Mouse (Mus musculus) intestine, postnatal 0 days (tissue): ENCODE results near the gene Nrp2. TPM values are rescaled to one million over a fixed set of nuclear protein-coding genes. Genes with fewer than 3 reads are reported as not detected.

Experiments used
- ATAC-seq: fragments of 200-750 bp; cut with Nextera tagmentation; 2 replicates; pipeline ENCODE4 v1.8.0; 2017; ENCODE audit warnings: mild to moderate bottlenecking, moderate TSS enrichment, moderate library complexity
- H3K27ac ChIP-seq: fragments of 300-500 bp; sonication (generic); 2 replicates; pipeline ENCODE4 v1.5.1; 2014; ENCODE audit warnings: mild to moderate bottlenecking, low read depth, low read length, moderate library complexity
- H3K27me3 ChIP-seq: fragments of 300-500 bp; sonication (generic); replicated peaks from 2 replicates; pipeline ENCODE4 v1.6.1; 2014; ENCODE audit warnings: low read length, mixed read lengths; ENCODE audit not compliant: control insufficient read depth, insufficient read depth
- H3K36me3 ChIP-seq: fragments of 300-500 bp; sonication (generic); 2 replicates; pipeline ENCODE4 v1.6.1; 2014; ENCODE audit warnings: mild to moderate bottlenecking, moderate library complexity; ENCODE audit not compliant: control insufficient read depth, insufficient read depth
- H3K4me1 ChIP-seq: fragments of 300-500 bp; sonication (generic); replicated peaks from 2 replicates; pipeline ENCODE4 v1.6.1; 2014; ENCODE audit warnings: antibody characterized with exemption, low read length, mixed read lengths; ENCODE audit not compliant: control insufficient read depth, insufficient read depth
- H3K4me2 ChIP-seq: fragments of 300-500 bp; sonication (generic); replicated peaks from 2 replicates; pipeline ENCODE4 v1.6.1; 2014; ENCODE audit warnings: low read depth, mild to moderate bottlenecking, moderate library complexity
- H3K4me3 ChIP-seq: fragments of 300-500 bp; sonication (generic); 2 replicates; pipeline ENCODE4 v1.5.1; 2014; ENCODE audit warnings: low read depth, low read length
- H3K9ac ChIP-seq: fragments of 300-500 bp; sonication (generic); 2 replicates; pipeline ENCODE4 v1.6.1; 2014; ENCODE audit warnings: mild to moderate bottlenecking, low read depth, low read length
- H3K9me3 ChIP-seq: fragments of 300-500 bp; sonication (generic); 2 replicates; pipeline ENCODE4 v1.6.1; 2016; ENCODE audit warnings: mixed run types; ENCODE audit not compliant: control insufficient read depth
- CTCF ChIP-seq: sonication (generic); IDR thresholded peaks from 2 replicates; pipeline ENCODE4 v1.5.1; 2016; ENCODE audit warnings: low read depth, mild to moderate bottlenecking, control low read depth, antibody characterized with exemption, moderate library complexity
- WGBS: fragments of 180-500 bp; shearing (Covaris S2); extraction: QIAGEN DNeasy Blood & Tissue Kit; methylation state at CpG from one replicate; pipeline ENCODE4 v1.1.7; 2014; 5-methylcytosine and 5-hydroxymethylcytosine counted together
- polyA plus RNA-seq: library from polyadenylated mRNA; unstranded; fragments of >200 nt; fragmentation: Nextera tagmentation; extraction: Ambion mirVana; gene quantifications from 2 replicates; pipeline ENCODE4 v1.2.1, GENCODE M21; 2015

Nrp2 gene
- polyA plus RNA-seq, 1 experiment from 2014 or later, result 11.7 TPM

- TF ChIP-seq CTCF, result no peak
- H3K4me2 ChIP-seq, result no peak overlapping the region
- H3K9me3 ChIP-seq, result no peaks in the 10 kb centered on the region
- 0 out of 2 replicates have a peak, but pooled peaks cover 4% of the 10 kb centered on the region for H3K36me3 ChIP-seq
- no peak overlapping the region for H3K4me3 ChIP-seq
- no peak overlapping the region for H3K9ac ChIP-seq
- H3K27me3 ChIP-seq, result no peaks in the 10 kb centered on the region
- 57% methylated on average over 4 of the region's 4 CpGs for WGBS
- no peaks in the 10 kb centered on the region for H3K4me1 ChIP-seq
- no peak for ATAC-seq
- H3K27ac ChIP-seq, result no peak overlapping the region
Observed at GRCm38 (mm10) chr1:62727191-62727590, 24.1 kb downstream of the Nrp2 start.

- no peak overlapping the region for H3K9ac ChIP-seq
- H3K36me3 ChIP-seq, result 0 out of 2 replicates have a peak, but pooled peaks cover 4% of the 10 kb centered on the region
- 68% methylated on average over 6 of the region's 6 CpGs for WGBS
- H3K27ac ChIP-seq, result no peak overlapping the region
- no peak for ATAC-seq
- H3K4me3 ChIP-seq, result no peak overlapping the region
- H3K9me3 ChIP-seq, result no peaks in the 10 kb centered on the region
- no peak overlapping the region for H3K4me2 ChIP-seq
- no peaks in the 10 kb centered on the region for H3K27me3 ChIP-seq
- H3K4me1 ChIP-seq, result no peaks in the 10 kb centered on the region
- TF ChIP-seq CTCF, result no peak
Observed at GRCm38 (mm10) chr1:62728421-62728820, 25.3 kb downstream of the Nrp2 start.

GRCm38 (mm10) chr1:62728926-62729325, 25.8 kb downstream of the Nrp2 start:
- no peak for ATAC-seq
- WGBS, result 80% methylated on average over 9 of the region's 9 CpGs
- no peak overlapping the region for H3K4me3 ChIP-seq
- TF ChIP-seq CTCF, result no peak
- no peaks in the 10 kb centered on the region for H3K27me3 ChIP-seq
- no peaks in the 10 kb centered on the region for H3K4me1 ChIP-seq
- H3K4me2 ChIP-seq, result 0 out of 2 replicates have a peak overlapping the region, but pooled peaks have one; percentile 9
- 0 out of 2 replicates have a peak, but pooled peaks cover 4% of the 10 kb centered on the region for H3K36me3 ChIP-seq
- H3K27ac ChIP-seq, result 0 out of 2 replicates have a peak overlapping the region, but pooled peaks have one; percentile 21
- H3K9ac ChIP-seq, result no peak overlapping the region
- no peaks in the 10 kb centered on the region for H3K9me3 ChIP-seq

- H3K27ac ChIP-seq, result 0 out of 2 replicates have a peak overlapping the region, but pooled peaks have one; percentile 21
- H3K4me2 ChIP-seq, result no peak overlapping the region
Observed at GRCm38 (mm10) chr1:62729345-62730150, 26.5 kb downstream of the Nrp2 start.

GRCm38 (mm10) chr1:62732036-62732435, 29.0 kb downstream of the Nrp2 start:
- H3K9ac ChIP-seq, result no peak overlapping the region
- no peak overlapping the region for H3K4me3 ChIP-seq
- TF ChIP-seq CTCF, result no peak
- 79% methylated on average over 6 of the region's 6 CpGs for WGBS
- no peak overlapping the region for H3K27ac ChIP-seq
- no peak for ATAC-seq
- H3K4me1 ChIP-seq, result no peaks in the 10 kb centered on the region
- no peaks in the 10 kb centered on the region for H3K9me3 ChIP-seq
- no peaks in the 10 kb centered on the region for H3K27me3 ChIP-seq
- no peak overlapping the region for H3K4me2 ChIP-seq
- no peaks in the 10 kb centered on the region for H3K36me3 ChIP-seq

More at GRCm38 (mm10) chr1:62729345-62730150, 26.5 kb downstream of the Nrp2 start:
- Histone ChIP-seq H3K27me3 (no peaks in the 10 kb centered on the region), H3K4me3 (no peak overlapping the region), H3K9me3 (no peaks in the 10 kb centered on the region), H3K9ac (no peak overlapping the region), H3K36me3 (0 out of 2 replicates have a peak, but pooled peaks cover 4% of the 10 kb centered on the region), H3K4me1 (no peaks in the 10 kb centered on the region)
- WGBS, result 57% methylated on average over 13 of the region's 13 CpGs
- no peak for ATAC-seq
- TF ChIP-seq CTCF, result no peak

GRCm38 (mm10) chr1:62734420-62734931, 31.4 kb downstream of the Nrp2 start:
- 54% methylated on average over 5 of the region's 5 CpGs for WGBS
- no peaks in the 10 kb centered on the region for H3K27me3 ChIP-seq

More at GRCm38 (mm10) chr1:62734420-62734931, 31.4 kb downstream of the Nrp2 start:
- Histone ChIP-seq H3K36me3 (peaks cover 3% of the 10 kb centered on the region; the same call in 1 of the 2 replicates), H3K27ac (no peak overlapping the region), H3K4me3 (no peak overlapping the region), H3K9ac (no peak overlapping the region), H3K4me2 (no peak overlapping the region), H3K9me3 (no peaks in the 10 kb centered on the region), H3K4me1 (no peaks in the 10 kb centered on the region)
- no peak for TF ChIP-seq CTCF
- ATAC-seq, result no peak
